Comparison of ENCODE assay signal across 8 mouse cellular contexts in genomic region chr3:95861796-95862195, GRCm38 (mm10). TPM values are rescaled to one million over a fixed set of nuclear protein-coding genes. Genes with fewer than 3 reads are reported as not detected.
A peak's percentile ranks its signal among the peaks of the same experiment; 100 is the strongest.
DNase-seq lines count a peak whose midpoint lies in the region; ATAC-seq lines count a peak whose summit lies in the region.

No protein-coding gene starts in this region.

- peak; percentile 63 for DNase-seq in right cerebral cortex, adult 18-20 months
- DNase-seq in right cerebral cortex, postnatal 25 days: no peak
- DNase-seq in gastrocnemius, adult 18-20 months (ENCODE audit: low spot score): peak; percentile 87
- peak; percentile 70 for DNase-seq in limb, embryonic 11.5 days (ENCODE audit: low spot score)
- peak; percentile 70 for DNase-seq in testis, postnatal 10 days (ENCODE audit: low spot score)

- H3K4me2 ChIP-seq in limb, embryonic 11.5 days (ENCODE audit: low read depth, severe bottlenecking): no peak overlapping the region
- no peak overlapping the region for H3K4me2 ChIP-seq in midbrain, embryonic 16.5 days (ENCODE audit: low read length)

- no peak overlapping the region for H3K27ac ChIP-seq in limb, embryonic 11.5 days (replicated peaks; ENCODE audit: low read depth, low read length)
- H3K27ac ChIP-seq in midbrain, embryonic 16.5 days (ENCODE audit: low read length): no peak overlapping the region

- H3K4me1 ChIP-seq in limb, embryonic 11.5 days (ENCODE audit: control insufficient read depth, insufficient read depth, low read length): no peaks in the 10 kb centered on the region
- no peaks in the 10 kb centered on the region for H3K4me1 ChIP-seq in midbrain, embryonic 16.5 days (ENCODE audit: control insufficient read depth, insufficient read depth, low read length)

- ATAC-seq in cerebellum, adult (ENCODE audit: insufficient number of reproducible peaks, low FRiP score, low TSS enrichment): peak; percentile 40; the same call in 1 of the 2 replicates
- ATAC-seq in inflammation-experienced regulatory T-cells, adult 6 months: peak; percentile 92
- ATAC-seq in limb, embryonic 11.5 days (ENCODE audit: insufficient number of reproducible peaks, low FRiP score, low TSS enrichment, low read depth): peak; percentile 31; the same call in 1 of the 2 replicates
- 0 out of 2 replicates have a peak, but pooled peaks have one; percentile 62 for ATAC-seq in midbrain, embryonic 16.5 days

- peaks cover 3% of the 10 kb centered on the region; the same call in 1 of the 2 replicates for H3K36me3 ChIP-seq in limb, embryonic 11.5 days (ENCODE audit: control insufficient read depth, insufficient read depth, low read length)
- H3K36me3 ChIP-seq in midbrain, embryonic 16.5 days (ENCODE audit: control insufficient read depth, insufficient read depth, low read length): peaks cover 13% of the 10 kb centered on the region

- no peaks in the 10 kb centered on the region for H3K9me3 ChIP-seq in limb, embryonic 11.5 days (ENCODE audit: control insufficient read depth, low read length)
- no peaks in the 10 kb centered on the region for H3K9me3 ChIP-seq in midbrain, embryonic 16.5 days (replicated peaks; ENCODE audit: control insufficient read depth, low read length, poor library complexity, severe bottlenecking)

- H3K4me3 ChIP-seq in limb, embryonic 11.5 days (ENCODE audit: low read depth, low read length): no peak overlapping the region
- no peak overlapping the region for H3K4me3 ChIP-seq in midbrain, embryonic 16.5 days (ENCODE audit: low read depth, low read length)

- H3K27me3 ChIP-seq in limb, embryonic 11.5 days (ENCODE audit: control insufficient read depth, insufficient read depth, low read length): no peaks in the 10 kb centered on the region
- no peaks in the 10 kb centered on the region for H3K27me3 ChIP-seq in midbrain, embryonic 16.5 days (ENCODE audit: control insufficient read depth, insufficient read depth, low read depth, low read length)

- no peak overlapping the region for H3K9ac ChIP-seq in limb, embryonic 11.5 days (ENCODE audit: low read length)
- no peak overlapping the region for H3K9ac ChIP-seq in midbrain, embryonic 16.5 days (ENCODE audit: low read depth, low read length)

- 36% methylated on average over 2 of the region's 2 CpGs for WGBS in limb, embryonic 11.5 days
- 50% methylated on average over 2 of the region's 2 CpGs for WGBS in midbrain, embryonic 16.5 days

RNA-seq across cellular contexts. Expression of gene Prpf3, which starts 6.1 kb away (rescaled TPM):
- 10 to 100 TPM; 16.6 to 16.9 TPM for total RNA-seq in gastrocnemius, adult 18-20 months (2021)
- 10 to 100 TPM; 46.9 to 48.5 (median 48.3) TPM for polyA plus RNA-seq in inflammation-experienced regulatory T-cells, adult 6 months (2017; shearing (Covaris generic))
- polyA plus RNA-seq in limb, embryonic 11.5 days (2014; fragmentation: Nextera tagmentation; extraction: Ambion mirVana): 80.7 and 87.2 TPM in 2 replicates
- 33.0 and 35.4 TPM in 2 replicates for polyA plus RNA-seq in midbrain, embryonic 16.5 days (2015; fragmentation: Nextera tagmentation; extraction: Ambion mirVana)

RNA-seq across cellular contexts. Expression of gene Mrps21, which starts 9.5 kb away (rescaled TPM):
- total RNA-seq in gastrocnemius, adult 18-20 months (2021): 100 to 1,000 TPM; 317 to 349 TPM
- 100 to 1,000 TPM; 281 to 394 (median 321) TPM for polyA plus RNA-seq in inflammation-experienced regulatory T-cells, adult 6 months (2017; shearing (Covaris generic))
- polyA plus RNA-seq in limb, embryonic 11.5 days (2014; fragmentation: Nextera tagmentation; extraction: Ambion mirVana): 339 and 359 TPM in 2 replicates
- polyA plus RNA-seq in midbrain, embryonic 16.5 days (2015; fragmentation: Nextera tagmentation; extraction: Ambion mirVana): 247 and 260 TPM in 2 replicates

RNA-seq across cellular contexts. Expression of gene Ciart, which starts 20.3 kb away (rescaled TPM):
- total RNA-seq in gastrocnemius, adult 18-20 months (2021): 1 to 10 TPM; 3.5 to 6.3 TPM
- polyA plus RNA-seq in inflammation-experienced regulatory T-cells, adult 6 months (2017; shearing (Covaris generic)): 10 to 100 TPM in 1 of 3 experiments, 1 to 10 TPM in 2; 2.3 to 11.8 (median 6.6) TPM
- polyA plus RNA-seq in limb, embryonic 11.5 days (2014; fragmentation: Nextera tagmentation; extraction: Ambion mirVana): 7.1 and 7.5 TPM in 2 replicates
- polyA plus RNA-seq in midbrain, embryonic 16.5 days (2015; fragmentation: Nextera tagmentation; extraction: Ambion mirVana): 4.8 and 5.2 TPM in 2 replicates

RNA-seq across cellular contexts. Expression of gene BC028528, which starts 30.0 kb away (rescaled TPM):
- 1 to 10 TPM; 1.7 to 2.2 TPM for total RNA-seq in gastrocnemius, adult 18-20 months (2021)
- polyA plus RNA-seq in inflammation-experienced regulatory T-cells, adult 6 months (2017; shearing (Covaris generic)): 1 to 10 TPM in 1 of 3 experiments, under 1 TPM in 1, not detected in 1; 0.83 to 1.5 TPM
- polyA plus RNA-seq in limb, embryonic 11.5 days (2014; fragmentation: Nextera tagmentation; extraction: Ambion mirVana): 6.7 and 7.5 TPM in 2 replicates
- 18.2 and 18.5 TPM in 2 replicates for polyA plus RNA-seq in midbrain, embryonic 16.5 days (2015; fragmentation: Nextera tagmentation; extraction: Ambion mirVana)

RNA-seq across cellular contexts. Expression of gene Aph1a, which starts 32.0 kb away (rescaled TPM):
- total RNA-seq in gastrocnemius, adult 18-20 months (2021): 10 to 100 TPM; 41.0 to 50.4 TPM
- polyA plus RNA-seq in inflammation-experienced regulatory T-cells, adult 6 months (2017; shearing (Covaris generic)): 10 to 100 TPM; 17.9 to 46.2 (median 27.0) TPM
- polyA plus RNA-seq in limb, embryonic 11.5 days (2014; fragmentation: Nextera tagmentation; extraction: Ambion mirVana): 26.1 and 27.3 TPM in 2 replicates
- polyA plus RNA-seq in midbrain, embryonic 16.5 days (2015; fragmentation: Nextera tagmentation; extraction: Ambion mirVana): 27.1 and 35.1 TPM in 2 replicates

Comparison
In these comparisons a context has a peak if more than half of its experiments do, and no peak if none do; other contexts are left out.
1. ATAC-seq: peak in every context shown above with its lines; median percentile 92 in inflammation-experienced regulatory T-cells, adult 6 months; 62 in midbrain, embryonic 16.5 days; 40 in cerebellum, adult; 31 in limb, embryonic 11.5 days.